Mouse (Mus musculus) gastrocnemius, postnatal 10 days (tissue): ENCODE measurements at regions not wholly inside any gene's neighbourhood (a gene's known extent, or its start where the extent isn't known, plus 50 kb on each side); places are given as distances from the start of the nearest gene placed in this dataset.
A peak's percentile ranks its signal among the peaks of the same experiment; 100 is the strongest.

ENCODE experiments used
- DNase-seq: peaks from one replicate; pipeline ENCODE4 v3.0.0; 2021; ENCODE audit warnings: mixed read lengths

- no peak for DNase-seq
Measured at GRCm38 (mm10) chr15:24648938-24649337, 764.6 kb downstream of the Basp1 start.

GRCm38 (mm10) chr15:24635620-24636019, 777.9 kb downstream of the Basp1 start:
- no peak for DNase-seq

DNA sequence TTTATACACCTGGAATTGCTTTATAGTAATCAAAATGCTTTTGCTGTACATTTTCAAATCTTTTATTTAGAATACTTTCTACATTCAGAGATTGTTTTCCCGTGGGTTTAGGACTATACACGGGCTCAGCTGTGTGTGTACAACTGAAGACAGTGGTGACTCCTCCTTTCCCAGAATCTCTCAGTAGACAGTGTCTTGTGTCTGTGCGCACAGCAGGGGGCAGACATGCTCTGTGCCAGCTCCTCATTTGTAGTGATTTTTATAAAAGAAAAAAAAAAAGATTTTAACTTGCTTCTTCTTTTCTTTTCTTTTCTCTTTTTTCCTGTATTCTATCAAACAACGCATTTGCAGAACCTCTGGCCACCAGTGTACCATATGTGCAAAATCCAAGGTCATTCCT, 817.3 kb downstream of the Basp1 start:
- peak; percentile 27 for DNase-seq

- DNase-seq: peak; percentile 44
Measured at GRCm38 (mm10) chr15:24588943-24589342, 824.6 kb downstream of the Basp1 start.

- DNase-seq: no peak
Measured at GRCm38 (mm10) chr15:24566981-24567380, 846.6 kb downstream of the Basp1 start.

DNA sequence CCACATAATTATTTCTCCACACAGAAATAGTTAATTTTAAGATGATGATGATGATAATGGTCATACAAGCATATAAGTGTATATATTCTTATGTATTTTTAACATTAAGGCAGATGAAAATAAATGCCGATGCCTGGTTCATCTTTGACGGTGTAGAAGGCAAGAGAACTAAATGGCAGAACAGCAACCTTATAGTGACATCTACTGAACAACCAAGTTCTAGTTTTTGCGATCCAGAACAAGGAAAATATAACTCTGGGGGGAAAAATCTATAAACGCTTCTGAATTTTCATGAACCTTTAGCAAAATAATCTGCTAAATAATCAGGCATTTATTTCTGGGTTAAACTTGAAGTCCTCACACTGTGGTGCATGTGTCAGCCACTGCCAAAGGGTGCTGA, 856.8 kb downstream of the Basp1 start:
- no peak for DNase-seq

DNA sequence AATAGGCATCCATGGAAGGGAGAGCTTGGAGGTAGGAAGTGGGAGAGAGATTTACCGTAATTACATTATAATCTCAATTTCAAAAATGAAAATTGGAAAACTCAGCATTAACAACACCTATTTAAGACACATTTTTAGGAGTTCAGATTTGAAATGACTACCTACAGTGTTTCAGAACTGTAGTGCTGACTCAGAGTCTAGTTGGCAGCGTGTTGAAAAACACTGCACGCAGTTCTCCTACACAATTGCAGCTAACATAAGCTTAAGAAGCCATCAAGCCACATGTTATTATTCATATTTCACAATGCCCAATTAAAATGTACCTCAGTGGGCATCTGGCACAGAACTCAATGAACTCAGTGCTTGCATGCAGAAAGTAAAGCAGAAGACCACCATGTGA, 863.5 kb downstream of the Basp1 start:
- DNase-seq: no peak

GRCm38 (mm10) chr15:24530065-24530464, 883.5 kb downstream of the Basp1 start:
- no peak for DNase-seq

- DNase-seq: no peak
Measured at GRCm38 (mm10) chr15:24527379-24527778, 886.2 kb downstream of the Basp1 start.

- no peak for DNase-seq
Measured at GRCm38 (mm10) chr15:24513926-24514325, 899.6 kb downstream of the Basp1 start.

- DNase-seq: no peak
Measured at GRCm38 (mm10) chr15:24501907-24502559, 911.5 kb downstream of the Basp1 start.

DNA sequence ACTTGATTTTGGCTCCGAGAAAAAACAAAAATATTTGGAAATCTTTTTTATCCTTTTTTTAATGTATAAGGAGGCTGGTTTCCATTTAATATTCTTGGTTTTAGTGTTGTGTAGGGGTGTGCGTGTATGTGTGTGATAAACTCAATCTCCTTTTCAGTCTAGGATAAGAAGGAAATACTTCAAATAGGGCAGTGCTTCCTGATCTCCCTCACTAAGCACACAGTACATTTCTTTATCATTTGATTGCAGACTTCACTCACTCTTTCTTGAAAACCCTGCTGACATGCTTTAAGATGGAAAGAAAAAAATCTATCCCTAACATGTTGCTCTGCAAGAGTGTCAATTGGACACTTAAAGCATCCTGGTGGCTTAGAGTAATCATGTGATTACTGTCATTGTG, 927.3 kb downstream of the Basp1 start:
- no peak for DNase-seq

DNA sequence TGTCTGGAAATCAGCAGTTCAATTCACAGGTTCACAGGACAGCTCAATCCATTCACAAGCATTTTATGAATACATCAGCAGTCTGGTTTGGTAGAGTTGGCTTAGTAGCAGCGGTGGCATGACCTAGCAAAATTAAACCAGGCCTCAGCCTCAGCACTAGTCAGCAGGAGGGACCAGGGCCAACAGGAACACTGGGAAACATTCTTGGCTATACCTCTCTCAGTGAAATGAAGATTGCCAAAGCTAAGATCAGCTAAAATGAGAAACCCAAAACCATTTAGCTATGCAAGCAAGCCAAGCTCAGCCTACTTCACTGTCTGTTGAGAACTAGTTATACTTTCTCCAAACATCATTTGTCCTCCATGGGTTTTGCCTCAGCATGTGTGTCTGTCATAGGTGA, 945.3 kb downstream of the Basp1 start:
- no peak for DNase-seq

- DNase-seq: no peak
Measured at GRCm38 (mm10) chr15:24457726-24458125, 955.8 kb downstream of the Basp1 start.

- DNase-seq: no peak
Measured at GRCm38 (mm10) chr15:24433083-24433482, 980.5 kb downstream of the Basp1 start.

- DNase-seq: no peak
Measured at GRCm38 (mm10) chr15:24429154-24429553, 984.4 kb downstream of the Basp1 start.

DNA sequence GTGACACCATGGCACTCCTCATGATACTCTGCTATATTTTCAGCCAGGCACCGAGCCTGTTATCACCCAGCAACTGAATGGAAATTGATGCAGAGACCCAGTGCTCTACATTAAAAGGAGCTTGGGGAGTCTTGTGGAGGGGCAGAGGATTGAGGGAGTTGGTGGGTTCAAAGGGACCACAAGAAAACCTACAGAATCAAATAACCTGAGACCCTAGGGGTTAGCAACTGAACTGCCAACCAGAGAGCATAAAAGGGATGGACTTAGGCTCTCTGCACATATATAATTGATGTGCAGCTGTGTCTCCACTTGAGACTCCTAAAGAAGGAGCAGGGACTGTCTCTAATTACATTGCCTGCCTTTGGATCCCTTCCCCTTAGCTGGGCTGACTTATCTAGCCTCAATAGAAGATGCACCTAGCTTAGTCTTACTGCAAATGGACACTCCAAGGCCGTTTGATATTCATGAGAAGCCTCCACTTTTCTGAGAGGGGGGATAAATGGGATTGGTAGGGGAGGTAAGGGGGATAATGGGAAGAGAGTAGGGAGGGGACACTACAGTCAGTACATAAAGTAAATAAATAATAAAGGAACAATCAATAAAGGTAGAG, 991.1 kb downstream of the Basp1 start:
- DNase-seq: no peak

DNA sequence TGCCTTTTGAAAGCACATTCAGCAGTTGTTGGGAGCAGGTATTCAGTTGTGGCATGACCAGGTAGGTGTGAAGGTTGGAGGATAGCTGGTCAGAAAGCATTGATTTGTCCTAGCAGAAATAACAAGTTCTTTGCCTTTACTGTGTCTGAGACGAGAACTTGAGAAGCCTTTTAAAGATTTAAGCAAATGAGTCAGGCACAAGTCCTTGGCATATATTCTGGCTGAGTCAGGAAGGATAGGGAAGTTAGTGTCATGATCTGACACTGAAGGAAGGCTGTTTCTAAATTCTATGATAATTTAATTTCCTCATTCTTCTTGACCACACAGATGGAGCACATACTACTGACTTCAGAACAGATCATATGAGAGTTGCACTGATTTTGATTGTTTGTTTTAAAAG, 993.8 kb downstream of the Basp1 start:
- no peak for DNase-seq

DNA sequence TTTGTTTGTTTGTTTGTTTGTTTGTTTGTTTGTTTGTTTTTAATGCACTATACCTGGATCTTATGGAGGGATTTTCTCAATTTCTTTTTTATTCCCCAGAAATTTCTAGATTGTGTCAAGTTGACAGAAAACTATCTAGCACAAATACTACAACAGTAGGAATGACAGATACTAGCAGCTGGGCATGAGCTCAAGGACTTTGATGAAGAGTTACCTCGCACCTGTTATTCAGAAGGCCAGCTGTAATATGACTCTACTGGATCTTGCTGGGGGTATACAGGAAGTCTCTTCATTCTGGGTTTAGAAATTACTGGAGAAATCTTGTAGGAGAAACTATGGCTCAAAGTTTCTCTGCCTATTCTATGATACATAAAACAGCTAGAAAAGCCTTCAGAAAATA, 994.4 kb downstream of the Basp1 start:
- DNase-seq: no peak

GRCm38 (mm10) chr15:24407691-24408090, 1005.9 kb downstream of the Basp1 start:
- DNase-seq: peak; percentile 27

GRCm38 (mm10) chr15:24405305-24405704, 1008.3 kb downstream of the Basp1 start:
- DNase-seq: no peak

DNA sequence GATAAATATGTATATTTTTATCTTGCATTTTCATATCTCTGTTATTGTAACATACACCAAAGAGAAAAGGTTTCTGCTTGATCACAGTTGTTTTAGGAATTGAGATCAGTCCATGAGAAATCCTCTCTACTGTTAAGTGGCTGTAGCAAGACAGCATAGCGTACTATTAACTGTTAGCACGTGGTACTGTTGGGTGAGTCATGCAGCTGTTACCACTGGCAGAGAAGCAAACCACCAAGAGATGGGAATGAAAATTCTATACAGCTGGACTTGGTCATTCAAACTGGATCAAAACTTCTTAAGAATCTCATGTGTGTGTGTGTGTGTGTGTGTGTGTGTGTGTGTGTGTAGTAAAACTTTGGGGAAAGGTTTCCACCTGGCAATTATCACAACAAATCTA, 1013.5 kb downstream of the Basp1 start:
- DNase-seq: no peak

DNA sequence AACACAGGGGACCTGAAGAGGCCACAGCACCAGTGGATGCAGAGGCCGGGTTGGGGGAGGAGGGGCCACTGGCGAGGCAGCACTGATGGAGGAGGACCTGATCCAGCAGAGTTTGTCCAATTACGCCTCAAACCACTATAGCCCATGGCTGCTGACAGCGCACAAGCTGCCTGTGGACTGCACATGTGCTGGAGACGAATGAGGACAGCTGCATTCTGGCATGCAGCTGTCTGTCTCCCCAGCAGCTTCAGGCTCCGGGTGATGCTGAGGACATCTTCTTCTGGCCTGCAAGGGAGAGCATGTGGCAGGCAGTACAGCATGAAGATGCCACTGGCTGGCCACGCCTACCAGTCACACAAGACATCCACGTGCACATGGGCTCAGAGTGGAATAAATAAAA, 1055.2 kb downstream of the Basp1 start:
- no peak for DNase-seq

DNA sequence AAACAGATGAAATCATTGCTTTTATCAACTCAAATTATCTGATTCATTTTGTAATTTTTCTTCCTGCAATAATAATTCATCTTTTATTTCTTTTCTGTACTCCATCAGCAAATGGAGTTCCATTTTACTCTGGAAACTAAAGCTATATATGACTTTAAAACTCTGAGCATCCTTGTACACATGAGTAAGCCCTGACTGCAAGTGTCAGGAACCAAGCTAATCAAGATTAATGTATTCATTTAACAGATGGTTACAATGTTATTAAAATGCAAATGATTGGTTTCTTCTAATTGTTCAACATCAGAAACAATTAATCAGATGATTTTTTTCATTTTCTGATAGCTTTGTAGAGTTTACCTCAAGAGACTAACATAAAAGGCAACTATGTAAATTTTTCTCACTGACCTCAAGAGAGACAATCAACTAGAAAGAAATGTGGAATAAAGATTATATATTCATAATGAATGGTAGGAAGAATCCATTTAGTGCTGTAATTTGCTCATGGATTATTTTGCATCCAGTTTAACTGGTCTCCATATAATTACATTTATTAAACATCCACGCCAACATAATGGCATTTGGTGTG, 1064.5 kb downstream of the Basp1 start:
- no peak for DNase-seq
